Mouse (Mus musculus): ENCODE measurements around the gene Acsbg2. TPM values are rescaled to one million over a fixed set of nuclear protein-coding genes. Genes with fewer than 3 reads are reported as not detected.

Acsbg2 gene
- polyA plus RNA-seq, 1 experiment from 2014 or later: not detected

GRCm38 (mm10) chr17:56877426-56877825, 3.2 kb upstream of the Acsbg2 start:
- Histone ChIP-seq H3K27ac (ENCODE audit: low read length) (no peak overlapping the region), H3K27me3 (ENCODE audit: control insufficient read depth, insufficient read depth, low read depth, low read length) (no peaks in the 10 kb centered on the region), H3K9ac (ENCODE audit: low read depth, low read length) (no peak overlapping the region), H3K9me3 (replicated peaks; ENCODE audit: control insufficient read depth, low read length, poor library complexity, severe bottlenecking) (no peaks in the 10 kb centered on the region), H3K4me1 (ENCODE audit: control insufficient read depth, insufficient read depth, low read length) (no peaks in the 10 kb centered on the region), H3K36me3 (ENCODE audit: control insufficient read depth, insufficient read depth, low read length) (no peaks in the 10 kb centered on the region), H3K4me2 (ENCODE audit: low read length) (no peak overlapping the region), H3K4me3 (ENCODE audit: low read depth, low read length) (no peak overlapping the region)
- 91% methylated on average over 19 of the region's 19 CpGs for WGBS
- no peak for ATAC-seq

GRCm38 (mm10) chr17:56876981-56877380, 2.7 kb upstream of the Acsbg2 start:
- Histone ChIP-seq H3K4me3 (ENCODE audit: low read depth, low read length) (no peak overlapping the region), H3K36me3 (ENCODE audit: control insufficient read depth, insufficient read depth, low read length) (no peaks in the 10 kb centered on the region), H3K27ac (ENCODE audit: low read length) (no peak overlapping the region), H3K9me3 (replicated peaks; ENCODE audit: control insufficient read depth, low read length, poor library complexity, severe bottlenecking) (no peaks in the 10 kb centered on the region), H3K9ac (ENCODE audit: low read depth, low read length) (no peak overlapping the region), H3K27me3 (ENCODE audit: control insufficient read depth, insufficient read depth, low read depth, low read length) (no peaks in the 10 kb centered on the region), H3K4me2 (ENCODE audit: low read length) (no peak overlapping the region), H3K4me1 (ENCODE audit: control insufficient read depth, insufficient read depth, low read length) (no peaks in the 10 kb centered on the region)
- no peak for ATAC-seq
- WGBS: 76% methylated on average over 8 of the region's 8 CpGs

- no peaks in the 10 kb centered on the region for H3K4me1 ChIP-seq (ENCODE audit: control insufficient read depth, insufficient read depth, low read length)
- WGBS: 85% methylated on average over 3 of the region's 3 CpGs
- H3K9me3 ChIP-seq (replicated peaks; ENCODE audit: control insufficient read depth, low read length, poor library complexity, severe bottlenecking): no peaks in the 10 kb centered on the region
- no peaks in the 10 kb centered on the region for H3K36me3 ChIP-seq (ENCODE audit: control insufficient read depth, insufficient read depth, low read length)
- no peak overlapping the region for H3K4me2 ChIP-seq (ENCODE audit: low read length)
- H3K4me3 ChIP-seq (ENCODE audit: low read depth, low read length): no peak overlapping the region
- H3K27ac ChIP-seq (ENCODE audit: low read length): no peak overlapping the region
- H3K27me3 ChIP-seq (ENCODE audit: control insufficient read depth, insufficient read depth, low read depth, low read length): no peaks in the 10 kb centered on the region
- no peak for ATAC-seq
- no peak overlapping the region for H3K9ac ChIP-seq (ENCODE audit: low read depth, low read length)
Measured at GRCm38 (mm10) chr17:56876465-56876864, 2.2 kb upstream of the Acsbg2 start.

GRCm38 (mm10) chr17:56874936-56875651, 847 bp upstream of the Acsbg2 start, which contains the start of gene 1700061G19Rik:
Gene 1700061G19Rik, plus strand, starts transcription at chr17:56875477.
- no peak for ATAC-seq
- no peaks in the 10 kb centered on the region for H3K27me3 ChIP-seq (ENCODE audit: control insufficient read depth, insufficient read depth, low read depth, low read length)
- H3K4me1 ChIP-seq (ENCODE audit: control insufficient read depth, insufficient read depth, low read length): no peaks in the 10 kb centered on the region
- H3K4me3 ChIP-seq (ENCODE audit: low read depth, low read length): no peak within 1 kb of the TSS
- H3K9ac ChIP-seq (ENCODE audit: low read depth, low read length): no peak within 1 kb of the TSS
- H3K27ac ChIP-seq (ENCODE audit: low read length): no peak within 1 kb of the TSS
- H3K4me2 ChIP-seq (ENCODE audit: low read length): no peak within 1 kb of the TSS
- no peaks in the 10 kb centered on the region for H3K9me3 ChIP-seq (replicated peaks; ENCODE audit: control insufficient read depth, low read length, poor library complexity, severe bottlenecking)
- WGBS: 89% methylated on average over 12 of the region's 12 CpGs
- H3K36me3 ChIP-seq (ENCODE audit: control insufficient read depth, insufficient read depth, low read length): no peaks in the 10 kb centered on the region

GRCm38 (mm10) chr17:56872512-56872911, 1.7 kb downstream of the Acsbg2 start:
- no peaks in the 10 kb centered on the region for H3K4me1 ChIP-seq (ENCODE audit: control insufficient read depth, insufficient read depth, low read length)
- no peak overlapping the region for H3K9ac ChIP-seq (ENCODE audit: low read depth, low read length)
- H3K9me3 ChIP-seq (replicated peaks; ENCODE audit: control insufficient read depth, low read length, poor library complexity, severe bottlenecking): no peaks in the 10 kb centered on the region
- ATAC-seq: no peak
- no peak overlapping the region for H3K27ac ChIP-seq (ENCODE audit: low read length)
- no peak overlapping the region for H3K4me3 ChIP-seq (ENCODE audit: low read depth, low read length)
- no peaks in the 10 kb centered on the region for H3K27me3 ChIP-seq (ENCODE audit: control insufficient read depth, insufficient read depth, low read depth, low read length)
- 79% methylated on average over 7 of the region's 7 CpGs for WGBS
- no peak overlapping the region for H3K4me2 ChIP-seq (ENCODE audit: low read length)
- no peaks in the 10 kb centered on the region for H3K36me3 ChIP-seq (ENCODE audit: control insufficient read depth, insufficient read depth, low read length)

GRCm38 (mm10) chr17:56871767-56872166, 2.5 kb downstream of the Acsbg2 start:
- Histone ChIP-seq H3K4me1 (ENCODE audit: control insufficient read depth, insufficient read depth, low read length) (no peaks in the 10 kb centered on the region), H3K9ac (ENCODE audit: low read depth, low read length) (no peak overlapping the region), H3K4me2 (ENCODE audit: low read length) (no peak overlapping the region), H3K27ac (ENCODE audit: low read length) (no peak overlapping the region), H3K36me3 (ENCODE audit: control insufficient read depth, insufficient read depth, low read length) (no peaks in the 10 kb centered on the region), H3K4me3 (ENCODE audit: low read depth, low read length) (no peak overlapping the region), H3K9me3 (replicated peaks; ENCODE audit: control insufficient read depth, low read length, poor library complexity, severe bottlenecking) (no peaks in the 10 kb centered on the region), H3K27me3 (ENCODE audit: control insufficient read depth, insufficient read depth, low read depth, low read length) (no peaks in the 10 kb centered on the region)
- ATAC-seq: no peak
- 70% methylated on average over 8 of the region's 8 CpGs for WGBS

- H3K9ac ChIP-seq (ENCODE audit: low read depth, low read length): no peak overlapping the region
- no peak overlapping the region for H3K4me2 ChIP-seq (ENCODE audit: low read length)
- no peaks in the 10 kb centered on the region for H3K27me3 ChIP-seq (ENCODE audit: control insufficient read depth, insufficient read depth, low read depth, low read length)
- H3K36me3 ChIP-seq (ENCODE audit: control insufficient read depth, insufficient read depth, low read length): no peaks in the 10 kb centered on the region
- H3K27ac ChIP-seq (ENCODE audit: low read length): no peak overlapping the region
- no peak overlapping the region for H3K4me3 ChIP-seq (ENCODE audit: low read depth, low read length)
- no peaks in the 10 kb centered on the region for H3K4me1 ChIP-seq (ENCODE audit: control insufficient read depth, insufficient read depth, low read length)
- no peaks in the 10 kb centered on the region for H3K9me3 ChIP-seq (replicated peaks; ENCODE audit: control insufficient read depth, low read length, poor library complexity, severe bottlenecking)
- ATAC-seq: no peak
- 81% methylated on average over 15 of the region's 15 CpGs for WGBS
Measured at GRCm38 (mm10) chr17:56870287-56870953, 3.8 kb downstream of the Acsbg2 start.

GRCm38 (mm10) chr17:56869481-56869977, 4.7 kb downstream of the Acsbg2 start:
- Histone ChIP-seq H3K27me3 (ENCODE audit: control insufficient read depth, insufficient read depth, low read depth, low read length) (no peaks in the 10 kb centered on the region), H3K4me2 (ENCODE audit: low read length) (no peak overlapping the region), H3K4me3 (ENCODE audit: low read depth, low read length) (no peak overlapping the region), H3K4me1 (ENCODE audit: control insufficient read depth, insufficient read depth, low read length) (no peaks in the 10 kb centered on the region), H3K27ac (ENCODE audit: low read length) (no peak overlapping the region), H3K9me3 (replicated peaks; ENCODE audit: control insufficient read depth, low read length, poor library complexity, severe bottlenecking) (no peaks in the 10 kb centered on the region), H3K36me3 (ENCODE audit: control insufficient read depth, insufficient read depth, low read length) (no peaks in the 10 kb centered on the region), H3K9ac (ENCODE audit: low read depth, low read length) (no peak overlapping the region)
- WGBS: 42% methylated on average over 9 of the region's 9 CpGs
- ATAC-seq: no peak

- H3K9ac ChIP-seq (ENCODE audit: low read depth, low read length): no peak overlapping the region
- no peaks in the 10 kb centered on the region for H3K36me3 ChIP-seq (ENCODE audit: control insufficient read depth, insufficient read depth, low read length)
- H3K9me3 ChIP-seq (replicated peaks; ENCODE audit: control insufficient read depth, low read length, poor library complexity, severe bottlenecking): no peaks in the 10 kb centered on the region
- H3K27me3 ChIP-seq (ENCODE audit: control insufficient read depth, insufficient read depth, low read depth, low read length): no peaks in the 10 kb centered on the region
- no peak for ATAC-seq
- H3K4me2 ChIP-seq (ENCODE audit: low read length): no peak overlapping the region
- no peaks in the 10 kb centered on the region for H3K4me1 ChIP-seq (ENCODE audit: control insufficient read depth, insufficient read depth, low read length)
- no peak overlapping the region for H3K27ac ChIP-seq (ENCODE audit: low read length)
- 76% methylated on average over 7 of the region's 7 CpGs for WGBS
- H3K4me3 ChIP-seq (ENCODE audit: low read depth, low read length): no peak overlapping the region
Measured at GRCm38 (mm10) chr17:56866071-56866470, 8.2 kb downstream of the Acsbg2 start.

Data from midbrain, embryonic 16.5 days (tissue).